Mouse (Mus musculus) MEL (cell line): ENCODE measurements around the gene Nckap5l. TPM values are rescaled to one million over a fixed set of nuclear protein-coding genes. Genes with fewer than 3 reads are reported as not detected.

Experiments
- DNase-seq: peaks from one replicate; pipeline ENCODE4 v3.0.0; 2011; ENCODE audit warnings: low read depth, low spot score
- H3K27ac ChIP-seq: 2 replicates; pipeline ENCODE4 v1.5.1; 2012; ENCODE audit warnings: low read depth, mild to moderate bottlenecking, control low read depth, low read length, moderate library complexity; ENCODE audit not compliant: control insufficient read depth
- H3K27me3 ChIP-seq, 2 experiments: fragments of 150-350 bp in 1 of 2; sonication (generic) in 1 of 2; 2 replicates each; pipeline ENCODE4 v1.6.1; 2012; ENCODE audit warnings: low read length in 2 of 2, mild to moderate bottlenecking in 2 of 2, improper control_type of control experiment in 1 of 2, moderate library complexity in 1 of 2; ENCODE audit not compliant: insufficient read depth in 2 of 2, control insufficient read depth in 1 of 2
- H3K36me3 ChIP-seq, 2 experiments: 2 replicates each; pipeline ENCODE4 v1.6.1; 2012 to 2014; ENCODE audit warnings: low read length in 2 of 2, improper control_type of control experiment in 1 of 2, inconsistent platforms in 1 of 2, mild to moderate bottlenecking in 1 of 2; ENCODE audit not compliant: insufficient read depth in 2 of 2, control insufficient read depth in 1 of 2
- H3K4me1 ChIP-seq, 2 experiments: fragments of 150-350 bp in 1 of 2; sonication (generic) in 1 of 2; 2 replicates each; pipeline ENCODE4 v1.6.1; 2012; ENCODE audit warnings: low read length in 2 of 2, improper control_type of control experiment in 1 of 2, mild to moderate bottlenecking in 1 of 2; ENCODE audit not compliant: insufficient read depth in 2 of 2, control insufficient read depth in 1 of 2
- H3K4me3 ChIP-seq, 2 experiments: fragments of 150-350 bp in 1 of 2; sonication (generic) in 1 of 2; 2 replicates each; pipeline ENCODE4 v1.5.1; 2012; ENCODE audit warnings: low read depth in 2 of 2, low read length in 2 of 2, mild to moderate bottlenecking in 2 of 2, moderate library complexity in 2 of 2, control low read depth in 1 of 2, improper control_type of control experiment in 1 of 2; ENCODE audit not compliant: control insufficient read depth in 1 of 2, insufficient read depth in 1 of 2
- H3K79me2 ChIP-seq: 2 replicates; pipeline ENCODE4 v1.6.1; 2012; ENCODE audit warnings: mild to moderate bottlenecking, low read length, moderate library complexity; ENCODE audit not compliant: control insufficient read depth, poor library complexity, insufficient read depth
- H3K9ac ChIP-seq: 2 replicates; pipeline ENCODE4 v1.6.1; 2012; ENCODE audit warnings: low read depth, mild to moderate bottlenecking, control low read depth, low read length, moderate library complexity; ENCODE audit not compliant: control insufficient read depth, poor library complexity, severe bottlenecking
- H3K9me3 ChIP-seq: fragments of 150-350 bp; sonication (generic); replicated peaks from 2 replicates; pipeline ENCODE4 v1.6.1; 2012; ENCODE audit warnings: mild to moderate bottlenecking, low read length, improper control_type of control experiment, moderate library complexity; ENCODE audit not compliant: insufficient read depth
- CHD2 ChIP-seq: IDR thresholded peaks from 2 replicates; pipeline ENCODE4 v1.6.1; 2011; ENCODE audit warnings: low read length, improper control_type of control experiment
- ELF1 ChIP-seq: IDR thresholded peaks from 2 replicates; pipeline ENCODE4 v1.6.1; 2014; ENCODE audit warnings: low read depth, mild to moderate bottlenecking, inconsistent platforms, low read length, improper control_type of control experiment, moderate library complexity
- EP300 ChIP-seq, 2 experiments: IDR thresholded peaks; 2 replicates each; pipeline ENCODE4 v1.6.1; 2011; ENCODE audit warnings: improper control_type of control experiment in 2 of 2, low read length in 2 of 2, low read depth in 1 of 2, mild to moderate bottlenecking in 1 of 2
- GATA1 ChIP-seq: IDR thresholded peaks from 2 replicates; pipeline ENCODE4 v1.6.1; 2011; ENCODE audit warnings: low read depth, low read length, improper control_type of control experiment
- HCFC1 ChIP-seq: IDR thresholded peaks from 2 replicates; pipeline ENCODE4 v1.6.1; 2012; ENCODE audit warnings: low read depth, mild to moderate bottlenecking, inconsistent platforms, low read length, improper control_type of control experiment, moderate library complexity
- JUND ChIP-seq: IDR thresholded peaks from 2 replicates; pipeline ENCODE4 v1.6.1; 2011; ENCODE audit warnings: low read depth, mild to moderate bottlenecking, improper control_type of control experiment, low read length
- KAT2A ChIP-seq: conservative IDR thresholded peaks from 2 replicates; pipeline ENCODE4 v1.6.1; 2012; ENCODE audit warnings: low read depth, low read length, improper control_type of control experiment, inconsistent platforms
- MAFK ChIP-seq: IDR thresholded peaks from 2 replicates; pipeline ENCODE4 v1.6.1; 2011; ENCODE audit warnings: low read depth, mild to moderate bottlenecking, low read length, improper control_type of control experiment, borderline replicate concordance
- MAX ChIP-seq: IDR thresholded peaks from 2 replicates; pipeline ENCODE4 v1.6.1; 2011; ENCODE audit warnings: low read length, improper control_type of control experiment
- MYC ChIP-seq: IDR thresholded peaks from 2 replicates; pipeline ENCODE4 v1.6.1; 2011; ENCODE audit warnings: low read depth, mild to moderate bottlenecking, low read length, improper control_type of control experiment, moderate library complexity
- NRF1 ChIP-seq: IDR thresholded peaks from 2 replicates; pipeline ENCODE4 v1.6.1; 2014; ENCODE audit warnings: low read depth, mild to moderate bottlenecking, inconsistent platforms, low read length, improper control_type of control experiment, moderate library complexity; ENCODE audit not compliant: poor library complexity, insufficient read depth, severe bottlenecking
- RAD21 ChIP-seq: IDR thresholded peaks from 2 replicates; pipeline ENCODE4 v1.6.1; 2011; ENCODE audit warnings: mild to moderate bottlenecking, low read depth, low read length, improper control_type of control experiment
- SMC3 ChIP-seq: IDR thresholded peaks from 2 replicates; pipeline ENCODE4 v1.6.1; 2011; ENCODE audit warnings: low read depth, low read length, improper control_type of control experiment
- TAL1 ChIP-seq: IDR thresholded peaks from 2 replicates; pipeline ENCODE4 v1.6.1; 2012; ENCODE audit warnings: mild to moderate bottlenecking, inconsistent platforms, low read length, moderate library complexity, mixed read lengths
- USF1 ChIP-seq: IDR thresholded peaks from 2 replicates; pipeline ENCODE4 v1.6.1; 2014; ENCODE audit warnings: low read depth, mild to moderate bottlenecking, inconsistent platforms, low read length, improper control_type of control experiment, moderate library complexity
- USF2 ChIP-seq, 2 experiments: IDR thresholded peaks; 2 replicates each; pipeline ENCODE4 v1.6.1; 2011 to 2012; ENCODE audit warnings: improper control_type of control experiment in 2 of 2, low read length in 2 of 2, borderline replicate concordance in 1 of 2, inconsistent platforms in 1 of 2, low read depth in 1 of 2, mild to moderate bottlenecking in 1 of 2; ENCODE audit not compliant: insufficient read depth in 1 of 2
- ZC3H11A ChIP-seq: IDR thresholded peaks from 2 replicates; pipeline ENCODE4 v1.6.1; 2012; ENCODE audit warnings: low read depth, mild to moderate bottlenecking, inconsistent platforms, low read length, improper control_type of control experiment
- ZKSCAN1 ChIP-seq: IDR thresholded peaks from 2 replicates; pipeline ENCODE4 v1.6.1; 2012; ENCODE audit warnings: low read depth, mild to moderate bottlenecking, inconsistent platforms, low read length, improper control_type of control experiment, moderate library complexity
- ZMIZ1 ChIP-seq: IDR thresholded peaks from 2 replicates; pipeline ENCODE4 v1.6.1; 2012; ENCODE audit warnings: low read depth, mild to moderate bottlenecking, inconsistent platforms, low read length, improper control_type of control experiment, moderate library complexity
- ZNF384 ChIP-seq: IDR thresholded peaks from 2 replicates; pipeline ENCODE4 v1.6.1; 2012; ENCODE audit warnings: low read depth, mild to moderate bottlenecking, inconsistent platforms, low read length, improper control_type of control experiment
- polyA plus RNA-seq, 2 experiments: library from polyadenylated mRNA; stranded (reverse) in 1 of 2; unstranded in 1 of 2; fragments of >175 nt in 1 of 2; fragments of >200 nt in 1 of 2; gene quantifications; 2 replicates each; pipeline versions ENCODE4 v1.2.1 to v1.2.4; 2012; ENCODE audit warnings: low replicate concordance in 2 of 2, low read depth in 1 of 2; ENCODE audit not compliant: insufficient read length in 2 of 2, insufficient read depth in 1 of 2, missing spikeins in 1 of 2
- total RNA-seq: library from RNA; depleted of rRNA; stranded (reverse); fragments of 300-350 nt; gene quantifications from 2 replicates; pipeline ENCODE4 v1.2.3, GENCODE M21; 2012

Gene Nckap5l
- total and polyA plus RNA-seq, 3 experiments = 2.5 to 14.1 TPM; not detected in 1

- Histone ChIP-seq H3K36me3 (no peaks in the 10 kb centered on the region), H3K79me2 (no peaks in the 10 kb centered on the region), H3K4me1 (peaks cover 0 to 3% of the 10 kb centered on the region in 2 experiments; a peak in 1 of 4 replicates), H3K27ac (no peak overlapping the region), H3K4me3 (no peak overlapping the region), H3K9me3 (no peaks in the 10 kb centered on the region), H3K9ac (no peak overlapping the region), H3K27me3 (no peaks in the 10 kb centered on the region)
- no peak for TF ChIP-seq KAT2A
- no peak for TF ChIP-seq CHD2
- no peak for TF ChIP-seq NRF1
- TF ChIP-seq EP300 (IDR thresholded peaks at IDR 0.05; ENCODE audit: low read depth in 1 of 2, low read length in 2 of 2) = no peak
- no peak for TF ChIP-seq GATA1
- no peak for TF ChIP-seq ZNF384
- no peak for TF ChIP-seq HCFC1
- no peak for TF ChIP-seq ZC3H11A
- no peak for TF ChIP-seq USF2 (IDR thresholded peaks at IDR 0.05; ENCODE audit: borderline replicate concordance in 1 of 2, insufficient read depth in 1 of 2, low read depth in 1 of 2, low read length in 2 of 2)
- no peak for TF ChIP-seq ELF1
- no peak for TF ChIP-seq JUND
- TF ChIP-seq SMC3 = no peak
- TF ChIP-seq MAX = no peak
- TF ChIP-seq ZMIZ1 = no peak
- TF ChIP-seq MAFK = no peak
- no peak for DNase-seq
Measured at GRCm38 (mm10) chr15:99423131-99423530, 34.4 kb downstream of the Nckap5l start.

GRCm38 (mm10) chr15:99422551-99422950, 35.0 kb downstream of the Nckap5l start:
- H3K36me3 ChIP-seq = no peaks in the 10 kb centered on the region
- no peak overlapping the region for H3K9ac ChIP-seq
- no peak for TF ChIP-seq ZMIZ1
- TF ChIP-seq RAD21 = no peak
- TF ChIP-seq NRF1 = no peak
- no peak for TF ChIP-seq USF1
- no peak for TF ChIP-seq MYC
- no peak for TF ChIP-seq ZKSCAN1
- no peak for TF ChIP-seq HCFC1
- no peak for TF ChIP-seq TAL1
- DNase-seq = no peak
- no peak overlapping the region for H3K4me3 ChIP-seq
- no peaks in the 10 kb centered on the region for H3K9me3 ChIP-seq
- H3K79me2 ChIP-seq = no peaks in the 10 kb centered on the region
- peaks cover 0 to 5% of the 10 kb centered on the region in 2 experiments; a peak in 2 of 4 replicates for H3K4me1 ChIP-seq
- no peak overlapping the region for H3K27ac ChIP-seq
- H3K27me3 ChIP-seq = no peaks in the 10 kb centered on the region
